Mouse (Mus musculus) kidney, postnatal 0 days (tissue): ENCODE data around the gene Agpat4. TPM values are rescaled to one million over a fixed set of nuclear protein-coding genes. Genes with fewer than 3 reads are reported as not detected.

Experiments used
- ATAC-seq: fragments of 200-750 bp; cut with Nextera tagmentation; replicated peaks from 2 replicates; pipeline ENCODE4 v1.8.0; 2017; ENCODE audit warnings: low read depth, moderate number of reproducible peaks, moderate TSS enrichment, moderate library complexity; ENCODE audit not compliant: low FRiP score
- DNase-seq: peaks from one replicate; pipeline ENCODE4 v3.0.0-alpha.2; 2016; ENCODE audit warnings: low spot score
- H3K27ac ChIP-seq: fragments of 300-500 bp; sonication (generic); 2 replicates; pipeline ENCODE4 v1.5.1; 2014; ENCODE audit warnings: mild to moderate bottlenecking
- H3K27me3 ChIP-seq: fragments of 300-500 bp; sonication (generic); 2 replicates; pipeline ENCODE4 v1.6.1; 2014; ENCODE audit warnings: low read length, mixed read lengths; ENCODE audit not compliant: insufficient read depth
- H3K36me3 ChIP-seq: fragments of 300-500 bp; sonication (generic); 2 replicates; pipeline ENCODE4 v1.6.1; 2014; ENCODE audit warnings: low read length, mixed read lengths; ENCODE audit not compliant: insufficient read depth
- H3K4me1 ChIP-seq: fragments of 300-500 bp; sonication (generic); replicated peaks from 2 replicates; pipeline ENCODE4 v1.6.1; 2014; ENCODE audit warnings: antibody characterized with exemption, low read length, mixed read lengths; ENCODE audit not compliant: insufficient read depth
- H3K4me2 ChIP-seq: fragments of 300-500 bp; sonication (generic); 2 replicates; pipeline ENCODE4 v1.6.1; 2014; ENCODE audit warnings: mild to moderate bottlenecking, low read length, moderate library complexity, mixed read lengths
- H3K4me3 ChIP-seq: fragments of 300-500 bp; sonication (generic); replicated peaks from 2 replicates; pipeline ENCODE4 v1.5.1; 2014; ENCODE audit warnings: low read depth, low read length
- H3K9ac ChIP-seq: fragments of 300-500 bp; sonication (generic); 2 replicates; pipeline ENCODE4 v1.6.1; 2014; ENCODE audit warnings: low read depth, low read length
- H3K9me3 ChIP-seq: fragments of 300-500 bp; sonication (generic); replicated peaks from 2 replicates; pipeline ENCODE4 v1.6.1; 2016; ENCODE audit warnings: low read length, inconsistent platforms, mixed read lengths
- CTCF ChIP-seq: IDR thresholded peaks from 2 replicates; pipeline ENCODE4 v1.5.1; 2016; ENCODE audit warnings: antibody characterized with exemption, low read depth, mild to moderate bottlenecking, moderate library complexity
- WGBS: fragments of 180-500 bp; shearing (Covaris S2); extraction: QIAGEN DNeasy Blood & Tissue Kit; methylation state at CpG from one replicate; pipeline ENCODE4 v1.1.7; 2014; 5-methylcytosine and 5-hydroxymethylcytosine counted together
- polyA plus RNA-seq: library from polyadenylated mRNA; unstranded; fragments of >200 nt; fragmentation: Nextera tagmentation; extraction: Ambion mirVana; gene quantifications from 2 replicates; pipeline ENCODE4 v1.2.1, GENCODE M21; 2015

Gene Agpat4
- polyA plus RNA-seq, 1 experiment from 2014 or later: 15.5 TPM

DNA sequence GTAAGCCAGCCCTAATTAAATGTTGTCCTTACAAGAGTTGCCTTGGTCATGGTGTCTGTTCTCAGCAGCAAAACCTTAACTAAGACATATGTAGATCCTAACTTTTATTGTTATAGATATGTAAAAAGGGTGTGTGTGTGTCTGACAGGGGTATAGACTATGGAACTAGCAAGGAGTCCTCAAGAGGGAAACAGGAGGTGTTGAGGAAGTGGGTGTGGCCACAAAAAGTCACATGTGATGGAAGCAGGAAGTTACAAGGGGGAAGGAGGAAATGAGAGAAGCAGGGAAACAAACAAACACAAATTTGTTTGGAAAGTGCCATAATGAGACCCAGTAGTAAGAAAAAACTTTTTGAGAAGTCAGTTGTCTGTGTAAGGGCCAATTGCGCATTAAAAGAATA lies 24.5 kb upstream of the Agpat4 start:
- H3K4me2 ChIP-seq: no peak overlapping the region
- no peak overlapping the region for H3K9ac ChIP-seq
- WGBS: 97% methylated on average over 1 of the region's 1 CpGs
- no peak for TF ChIP-seq CTCF
- no peaks in the 10 kb centered on the region for H3K27me3 ChIP-seq
- no peaks in the 10 kb centered on the region for H3K9me3 ChIP-seq
- H3K36me3 ChIP-seq: no peaks in the 10 kb centered on the region
- no peak for ATAC-seq
- DNase-seq: no peak
- no peak overlapping the region for H3K27ac ChIP-seq
- H3K4me1 ChIP-seq: no peaks in the 10 kb centered on the region
- H3K4me3 ChIP-seq: no peak overlapping the region

DNA sequence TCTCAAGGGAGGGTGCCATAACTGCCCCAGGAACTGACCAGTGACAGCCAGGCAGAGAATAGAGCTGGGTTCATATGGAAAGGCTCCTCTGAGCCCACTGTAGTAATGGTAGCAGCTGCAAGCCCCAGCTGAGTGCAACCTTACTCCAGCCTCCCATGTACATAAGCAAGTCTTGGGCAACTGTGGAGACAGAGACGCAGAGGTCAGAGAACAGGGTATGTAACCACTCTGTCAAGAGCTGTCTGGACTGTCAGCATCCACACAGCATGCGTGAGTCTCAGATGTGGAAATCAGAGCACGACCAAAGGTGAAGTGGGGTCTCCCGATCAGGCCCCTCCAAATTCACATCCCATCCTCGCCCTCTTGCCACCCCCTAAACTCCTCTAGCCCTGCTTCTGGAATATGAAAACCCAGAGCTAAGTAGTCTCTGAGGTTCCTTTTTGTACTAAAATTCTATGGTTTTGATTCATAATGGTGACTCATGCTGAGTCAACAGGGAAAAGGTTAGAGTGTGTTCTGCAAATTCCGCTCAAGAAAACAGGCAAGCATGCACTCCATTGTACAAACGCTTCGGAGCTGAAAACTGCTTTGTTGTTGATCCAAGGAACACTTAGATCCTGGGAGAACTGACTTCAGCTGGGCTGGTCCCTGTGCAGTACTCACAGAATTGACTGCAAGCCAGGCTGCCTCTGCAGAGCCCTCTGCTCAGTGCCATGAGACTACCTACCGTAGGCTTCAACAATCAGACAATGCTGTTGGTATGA lies 23.5 kb upstream of the Agpat4 start:
- DNase-seq: peak; percentile 17
- no peak for ATAC-seq
- H3K9ac ChIP-seq: no peak overlapping the region
- TF ChIP-seq CTCF: no peak
- 78% methylated on average over 9 of the region's 9 CpGs for WGBS
- no peak overlapping the region for H3K4me2 ChIP-seq
- H3K4me1 ChIP-seq: no peaks in the 10 kb centered on the region
- H3K9me3 ChIP-seq: no peaks in the 10 kb centered on the region
- no peak overlapping the region for H3K27ac ChIP-seq
- no peaks in the 10 kb centered on the region for H3K27me3 ChIP-seq
- H3K36me3 ChIP-seq: no peaks in the 10 kb centered on the region
- no peak overlapping the region for H3K4me3 ChIP-seq

DNA sequence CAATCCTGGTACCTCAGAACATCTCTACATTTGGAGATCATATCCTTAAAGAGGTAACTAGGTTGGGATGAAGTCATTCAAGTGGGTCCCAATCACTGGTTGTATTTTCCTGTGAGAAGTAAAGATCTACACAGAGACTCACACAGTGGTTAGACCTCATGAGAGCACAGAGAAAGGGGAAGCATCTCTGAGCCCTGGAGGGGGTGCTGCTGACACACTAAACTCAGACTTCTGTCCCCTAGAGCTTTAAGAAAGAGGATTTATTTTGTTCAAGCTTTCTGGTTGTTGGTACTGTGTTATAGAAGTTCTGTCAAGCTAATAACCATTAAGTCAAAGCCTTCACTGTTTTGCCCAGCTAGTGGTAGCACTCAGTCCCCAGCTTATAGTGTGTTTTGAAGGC lies 19.1 kb upstream of the Agpat4 start:
- DNase-seq (no peak), ATAC-seq (no peak)
- no peak for TF ChIP-seq CTCF
- H3K9me3 ChIP-seq: no peaks in the 10 kb centered on the region
- H3K27ac ChIP-seq: no peak overlapping the region
- H3K27me3 ChIP-seq: no peaks in the 10 kb centered on the region
- H3K9ac ChIP-seq: no peak overlapping the region
- no peaks in the 10 kb centered on the region for H3K4me1 ChIP-seq
- no peak overlapping the region for H3K4me3 ChIP-seq
- no peaks in the 10 kb centered on the region for H3K36me3 ChIP-seq
- H3K4me2 ChIP-seq: no peak overlapping the region

DNA sequence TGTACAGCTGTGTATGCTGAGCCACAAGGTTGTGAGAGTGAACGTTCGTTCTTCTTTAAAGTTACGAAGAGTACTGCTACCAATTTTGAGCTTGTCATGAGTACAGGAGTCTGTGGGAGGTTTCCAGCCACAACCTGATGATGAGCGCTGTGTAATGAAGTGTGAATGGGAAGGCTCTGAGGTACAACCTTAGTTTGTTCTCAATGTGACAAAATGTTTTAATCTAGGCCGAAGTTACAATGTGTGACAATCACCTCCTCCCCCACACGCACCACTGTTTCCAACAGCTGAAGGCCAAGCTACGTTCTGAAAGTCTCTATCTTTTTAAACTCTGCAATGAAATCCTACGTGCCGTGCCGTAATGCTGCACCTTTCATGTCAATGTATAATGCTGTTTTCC lies 16.2 kb upstream of the Agpat4 start:
- Histone ChIP-seq H3K4me2 (no peak overlapping the region), H3K9me3 (no peaks in the 10 kb centered on the region), H3K27ac (no peak overlapping the region), H3K4me3 (no peak overlapping the region), H3K4me1 (no peaks in the 10 kb centered on the region), H3K9ac (no peak overlapping the region), H3K36me3 (no peaks in the 10 kb centered on the region), H3K27me3 (no peaks in the 10 kb centered on the region)
- ATAC-seq (no peak), DNase-seq (no peak)
- WGBS: 65% methylated on average over 10 of the region's 10 CpGs
- TF ChIP-seq CTCF: no peak

DNA sequence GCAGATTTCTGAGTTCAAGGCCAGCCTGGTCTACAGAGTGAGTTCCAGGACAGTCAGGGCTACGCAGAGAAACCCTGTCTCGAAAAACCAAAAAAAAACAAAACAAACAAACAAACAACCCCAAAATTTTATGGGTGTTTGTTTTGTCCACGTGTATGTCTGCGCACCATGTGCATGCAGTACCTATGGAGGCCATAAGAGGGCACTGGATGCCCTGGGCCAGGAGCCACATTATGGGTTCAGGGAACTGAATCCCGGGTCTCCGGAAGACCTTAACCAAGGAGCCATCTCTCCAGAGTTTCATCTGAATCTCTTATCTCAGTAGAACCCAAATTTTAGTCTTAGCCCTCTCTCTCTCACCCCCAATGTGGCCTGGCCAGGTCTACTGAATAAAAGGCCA lies 14.7 kb upstream of the Agpat4 start:
- Histone ChIP-seq H3K4me2 (no peak overlapping the region), H3K4me1 (no peaks in the 10 kb centered on the region), H3K36me3 (no peaks in the 10 kb centered on the region), H3K9ac (no peak overlapping the region), H3K9me3 (no peaks in the 10 kb centered on the region), H3K27me3 (no peaks in the 10 kb centered on the region), H3K27ac (no peak overlapping the region), H3K4me3 (no peak overlapping the region)
- no peak for ATAC-seq
- 84% methylated on average over 6 of the region's 6 CpGs for WGBS
- TF ChIP-seq CTCF: peak; percentile 48
- no peak for DNase-seq

DNA sequence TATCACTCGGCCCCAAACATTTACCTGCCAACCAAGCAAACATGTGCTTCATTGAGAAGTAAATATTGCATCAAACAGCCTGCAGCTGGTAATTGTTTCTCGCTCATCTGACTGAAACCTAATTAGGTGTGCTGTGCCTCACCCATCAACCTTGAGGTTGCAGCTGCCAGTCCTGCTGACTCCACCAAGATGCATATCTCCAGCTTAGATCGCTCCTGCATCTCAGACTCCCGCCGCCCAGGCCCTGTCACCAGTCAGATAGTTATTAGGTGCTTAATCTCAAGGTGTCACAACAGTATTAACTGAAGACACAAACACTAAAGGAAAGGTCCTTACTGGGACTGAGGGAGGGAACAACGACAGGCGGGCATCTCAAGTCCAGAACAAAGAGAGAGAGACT lies 14.3 kb upstream of the Agpat4 start:
- H3K4me2 ChIP-seq: no peak overlapping the region
- H3K4me3 ChIP-seq: no peak overlapping the region
- ATAC-seq (no peak), DNase-seq (no peak)
- H3K9me3 ChIP-seq: no peaks in the 10 kb centered on the region
- H3K9ac ChIP-seq: no peak overlapping the region
- H3K27me3 ChIP-seq: no peaks in the 10 kb centered on the region
- WGBS: 79% methylated on average over 7 of the region's 7 CpGs
- H3K4me1 ChIP-seq: no peaks in the 10 kb centered on the region
- no peak overlapping the region for H3K27ac ChIP-seq
- no peak for TF ChIP-seq CTCF
- H3K36me3 ChIP-seq: no peaks in the 10 kb centered on the region

DNA sequence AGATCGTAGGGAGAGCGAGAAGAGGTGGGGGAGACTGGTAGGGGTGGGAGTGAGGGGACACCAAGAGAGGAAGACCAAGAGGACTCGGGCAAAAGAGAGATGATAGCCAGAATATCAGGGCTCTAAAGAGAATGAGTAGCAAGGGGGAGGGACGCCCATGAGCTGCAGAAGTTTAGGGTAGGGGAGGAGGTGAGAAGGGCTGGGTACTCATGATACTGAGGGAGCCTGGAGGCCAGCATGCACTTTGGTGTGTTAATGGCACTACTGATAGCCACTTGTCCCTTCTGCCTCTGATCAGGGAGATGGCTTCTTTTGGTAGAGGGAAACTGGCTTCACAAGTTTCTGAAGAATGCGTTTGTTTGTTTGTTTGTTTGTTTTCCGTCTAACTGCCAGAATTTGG lies 13.8 kb upstream of the Agpat4 start:
- no peak for ATAC-seq
- no peak for DNase-seq
- 88% methylated on average over 6 of the region's 6 CpGs for WGBS

More for the DNA sequence above, 13.8 kb upstream of the Agpat4 start:
- Histone ChIP-seq H3K4me1 (no peaks in the 10 kb centered on the region), H3K9me3 (no peaks in the 10 kb centered on the region), H3K27ac (no peak overlapping the region), H3K4me3 (no peak overlapping the region), H3K27me3 (no peaks in the 10 kb centered on the region), H3K36me3 (no peaks in the 10 kb centered on the region), H3K9ac (no peak overlapping the region), H3K4me2 (no peak overlapping the region)
- no peak for TF ChIP-seq CTCF
